ENCODE assay signal across 34 mouse cellular contexts in genomic region chr15:103053210-103053609, GRCm38 (mm10). TPM values are rescaled to one million over a fixed set of nuclear protein-coding genes. Genes with fewer than 3 reads are reported as not detected.
"Had no signal": no experiment of that assay in that cellular context is flagged by ENCODE, and none has a peak within 500 bp of the region (broad histone marks: within the 10 kb centered on the region; RNA-seq: fewer than 3 reads in every experiment).

No protein-coding gene starts in this region.

- H3K4me3 ChIP-seq: heart, adult 2 months; heart, embryonic 13.5 days; heart, embryonic 15.5 days; hindbrain, embryonic 13.5 days; hindbrain, embryonic 15.5 days; kidney, embryonic 15.5 days; left cerebral cortex, adult 2 months; limb, embryonic 10.5 days; limb, embryonic 12.5 days; liver, embryonic 13.5 days had no signal

- H3K36me3 ChIP-seq: heart, embryonic 13.5 days; heart, embryonic 15.5 days; hindbrain, embryonic 13.5 days; hindbrain, embryonic 15.5 days; kidney, embryonic 15.5 days; limb, embryonic 10.5 days; limb, embryonic 12.5 days; liver, embryonic 13.5 days had no signal

- H3K4me2 ChIP-seq: heart, embryonic 11.5 days; heart, embryonic 13.5 days; heart, embryonic 15.5 days; hindbrain, embryonic 13.5 days; hindbrain, embryonic 15.5 days; kidney, embryonic 15.5 days; limb, embryonic 12.5 days; liver, embryonic 11.5 days; liver, embryonic 13.5 days had no signal

- DNase-seq: gastrocnemius, postnatal 14 days; gastrocnemius, postnatal 36 days; heart, adult 11 months; heart, adult 2 months; heart, postnatal 14 days; heart, postnatal 36 days; kidney, adult 11 months; kidney, adult 2 months; kidney, adult 9 months; kidney, postnatal 14 days; kidney, postnatal 36 days; layer of hippocampus, adult 9-11 months; liver; liver, embryonic 13.5 days had no signal

- H3K4me1 ChIP-seq: heart, embryonic 13.5 days; heart, embryonic 15.5 days; liver, embryonic 13.5 days had no signal

- ATAC-seq: hindbrain, postnatal 0 days; intestine, embryonic 16.5 days had no signal

- H3K9me3 ChIP-seq: heart, embryonic 13.5 days; heart, embryonic 15.5 days; hindbrain, embryonic 13.5 days; hindbrain, embryonic 15.5 days; kidney, embryonic 15.5 days; limb, embryonic 10.5 days; limb, embryonic 12.5 days; liver, embryonic 13.5 days had no signal

- H3K27ac ChIP-seq: heart, adult 2 months; heart, embryonic 13.5 days; heart, embryonic 15.5 days; hindbrain, embryonic 13.5 days; hindbrain, embryonic 15.5 days; hindbrain, postnatal 0 days; kidney, embryonic 15.5 days; kidney, postnatal 0 days; left cerebral cortex, adult 2 months; limb, embryonic 10.5 days; limb, embryonic 12.5 days; liver, embryonic 13.5 days had no signal

- H3K9ac ChIP-seq: heart, embryonic 13.5 days; heart, embryonic 15.5 days; hindbrain, embryonic 13.5 days; hindbrain, embryonic 15.5 days; kidney, embryonic 15.5 days; limb, embryonic 12.5 days; liver, embryonic 13.5 days had no signal

RNA-seq across cellular contexts. Expression of gene Hoxc4, which starts 34.5 kb away (rescaled TPM):
- total RNA-seq: heart, adult 2 months; heart, postnatal 36 days; layer of hippocampus, adult 18-20 months; layer of hippocampus, adult 8-10 months; layer of hippocampus, postnatal 14 days; left cerebral cortex, adult 2 months; left cerebral cortex, postnatal 14 days; left cerebral cortex, postnatal 36 days had no signal
- polyA plus RNA-seq: heart, postnatal 0 days had no signal

RNA-seq across cellular contexts. Expression of gene Hoxc6, which starts 55.2 kb away (rescaled TPM):
- total RNA-seq: heart, adult 2 months; heart, postnatal 14 days; hematopoietic stem cell, adult 5-6 weeks; layer of hippocampus, adult 18-20 months; layer of hippocampus, adult 8-10 months; layer of hippocampus, postnatal 14 days; left cerebral cortex, adult 2 months; left cerebral cortex, postnatal 14 days; left cerebral cortex, postnatal 36 days had no signal
- polyA plus RNA-seq: heart, adult 2 months; heart, postnatal 0 days had no signal
